Mouse (Mus musculus) forebrain, embryonic 14.5 days (tissue): Measurements from ENCODE around the gene Pjvk. TPM values are rescaled to one million over a fixed set of nuclear protein-coding genes. Genes with fewer than 3 reads are reported as not detected.
"Not testable (repeated sequence)": the region's sequence is repeated elsewhere in the genome, so short reads cannot be mapped to it uniquely, and the experiment has no call there.

ENCODE experiments used
- ATAC-seq: fragments of 200-750 bp; cut with Nextera tagmentation; 2 replicates; pipeline ENCODE4 v1.8.0; 2017; ENCODE audit warnings: mild to moderate bottlenecking, moderate library complexity
- DNase-seq: peaks from one replicate; pipeline ENCODE4 v3.0.0-alpha.2; 2015; ENCODE audit warnings: low spot score
- H3K27ac ChIP-seq: fragments of 300-500 bp; sonication (generic); 2 replicates; pipeline ENCODE4 v1.5.1; 2014; ENCODE audit warnings: low read depth, mild to moderate bottlenecking, control low read depth, low read length, moderate library complexity
- H3K27me3 ChIP-seq: fragments of 300-500 bp; sonication (generic); replicated peaks from 2 replicates; pipeline ENCODE4 v1.6.1; 2014; ENCODE audit warnings: low read length, control low read depth, mixed read lengths; ENCODE audit not compliant: control insufficient read depth, insufficient read depth
- H3K36me3 ChIP-seq: fragments of 300-500 bp; sonication (generic); 2 replicates; pipeline ENCODE4 v1.6.1; 2014; ENCODE audit warnings: low read length, control low read depth; ENCODE audit not compliant: control insufficient read depth, insufficient read depth
- H3K4me1 ChIP-seq: fragments of 300-500 bp; sonication (generic); 2 replicates; pipeline ENCODE4 v1.6.1; 2014; ENCODE audit warnings: antibody characterized with exemption, low read length, control low read depth; ENCODE audit not compliant: control insufficient read depth, insufficient read depth
- H3K4me2 ChIP-seq: fragments of 300-500 bp; sonication (generic); 2 replicates; pipeline ENCODE4 v1.6.1; 2014; ENCODE audit warnings: mild to moderate bottlenecking, control low read depth, low read length
- H3K4me3 ChIP-seq: fragments of 300-500 bp; sonication (generic); 2 replicates; pipeline ENCODE4 v1.5.1; 2014; ENCODE audit warnings: low read depth, low read length, control low read depth
- H3K9ac ChIP-seq: fragments of 300-500 bp; sonication (generic); 2 replicates; pipeline ENCODE4 v1.6.1; 2014; ENCODE audit warnings: mild to moderate bottlenecking, low read length, control low read depth, moderate library complexity
- H3K9me3 ChIP-seq: fragments of 300-500 bp; sonication (generic); replicated peaks from 2 replicates; pipeline ENCODE4 v1.6.1; 2016; ENCODE audit warnings: low read length, control low read depth, mixed read lengths; ENCODE audit not compliant: control insufficient read depth
- WGBS: fragments of 180-500 bp; shearing (Covaris S2); extraction: QIAGEN DNeasy Blood & Tissue Kit; methylation state at CpG from one replicate; pipeline ENCODE4 v1.1.7; 2014; 5-methylcytosine and 5-hydroxymethylcytosine counted together
- polyA plus RNA-seq: library from polyadenylated mRNA; unstranded; fragments of >200 nt; fragmentation: Nextera tagmentation; extraction: Ambion mirVana; gene quantifications from 2 replicates; pipeline ENCODE4 v1.2.1, GENCODE M21; 2014

The Pjvk gene
- polyA plus RNA-seq, 1 experiment from 2014 or later, result 0.38 TPM

DNA sequence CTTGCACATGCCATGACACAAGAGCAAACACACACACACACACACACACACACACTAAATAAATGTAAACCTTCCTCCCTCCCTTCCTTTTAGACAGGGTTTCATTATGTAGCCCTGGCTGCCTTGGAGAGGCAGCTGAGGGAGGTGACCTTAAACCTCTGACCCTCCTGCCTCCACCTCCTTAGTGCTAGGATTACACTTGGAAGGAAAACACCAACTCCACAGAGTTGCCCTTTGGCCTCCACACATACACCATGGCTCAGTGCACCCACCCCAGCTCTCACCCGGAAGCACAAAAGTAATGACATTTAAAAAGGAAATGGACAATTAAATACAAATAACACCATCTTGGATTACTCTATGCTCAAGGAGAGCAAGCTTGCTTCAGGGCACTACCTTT, 26.6 kb upstream of the Pjvk start:
- no peaks in the 10 kb centered on the region for H3K4me1 ChIP-seq
- no peak overlapping the region for H3K4me3 ChIP-seq
- no peak for ATAC-seq

DNA sequence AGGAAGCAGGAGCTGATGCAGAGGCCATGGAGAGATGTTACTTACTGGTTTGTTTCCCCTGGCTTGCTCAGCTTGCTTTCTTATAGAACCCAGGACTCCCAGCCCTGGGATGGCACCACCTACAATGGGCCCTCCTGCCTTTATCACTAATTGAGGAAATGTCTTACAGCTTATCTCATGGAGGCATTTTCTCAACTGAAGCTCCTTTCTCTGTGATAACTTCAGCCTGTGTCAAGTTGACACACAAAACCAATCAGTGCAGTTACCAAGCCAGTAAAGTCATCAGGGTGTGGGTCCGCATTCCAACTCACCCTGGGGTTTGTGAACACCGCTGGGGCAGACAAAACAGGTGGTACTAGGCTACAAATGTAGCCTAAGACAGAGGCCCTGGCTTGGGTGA, 26.0 kb upstream of the Pjvk start:
- DNase-seq, H3K9ac ChIP-seq, H3K4me1 ChIP-seq, H3K9me3 ChIP-seq, H3K4me3 ChIP-seq, H3K27ac ChIP-seq, ATAC-seq, H3K4me2 ChIP-seq, H3K27me3 ChIP-seq: not testable (repeated sequence)
- peaks cover 27% of the 10 kb centered on the region for H3K36me3 ChIP-seq
- WGBS, result 96% methylated on average over 2 of the region's 2 CpGs

More for the DNA sequence above, 26.6 kb upstream of the Pjvk start:
- Histone ChIP-seq H3K4me2 (no peak overlapping the region), H3K36me3 (peaks cover 25% of the 10 kb centered on the region), H3K9ac (no peak overlapping the region), H3K27ac (no peak overlapping the region), H3K9me3 (no peaks in the 10 kb centered on the region), H3K27me3 (no peaks in the 10 kb centered on the region)
- DNase-seq, result no peak
- WGBS, result 93% methylated on average over 1 of the region's 1 CpGs

DNA sequence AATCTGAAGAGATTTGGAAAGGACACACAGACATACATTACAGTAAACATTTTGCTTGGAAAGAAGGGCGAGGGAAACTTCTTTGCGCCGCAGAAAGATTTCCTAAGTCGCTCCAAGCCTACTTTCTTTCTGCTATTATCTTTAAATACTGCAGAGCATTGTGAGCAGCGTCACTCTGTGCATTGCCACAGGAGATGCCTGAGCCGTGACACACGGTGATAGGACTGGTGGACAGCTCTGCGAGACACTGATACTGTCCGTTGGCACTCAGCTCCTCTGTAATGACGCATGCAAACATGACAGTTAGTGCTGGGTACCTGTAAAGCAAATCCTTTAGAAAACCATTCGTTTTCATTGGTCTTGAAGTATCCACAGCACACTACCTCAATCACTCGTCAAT, 18.0 kb upstream of the Pjvk start:
- WGBS, result 98% methylated on average over 12 of the region's 12 CpGs
- no peak overlapping the region for H3K4me2 ChIP-seq
- H3K27me3 ChIP-seq, result no peaks in the 10 kb centered on the region
- ATAC-seq, result no peak
- H3K36me3 ChIP-seq, result peaks cover 72% of the 10 kb centered on the region
- H3K27ac ChIP-seq, result no peak overlapping the region
- no peaks in the 10 kb centered on the region for H3K9me3 ChIP-seq
- no peak for DNase-seq
- no peak overlapping the region for H3K9ac ChIP-seq
- H3K4me1 ChIP-seq, result no peaks in the 10 kb centered on the region
- no peak overlapping the region for H3K4me3 ChIP-seq

GRCm38 (mm10) chr2:76631600-76631999, 16.7 kb upstream of the Pjvk start:
- 63% methylated on average over 4 of the region's 4 CpGs for WGBS
- no peak for DNase-seq
- no peak for ATAC-seq
- Histone ChIP-seq H3K4me3 (no peak overlapping the region), H3K27ac (no peak overlapping the region), H3K27me3 (no peaks in the 10 kb centered on the region), H3K4me1 (no peaks in the 10 kb centered on the region), H3K36me3 (peaks cover 76% of the 10 kb centered on the region), H3K9me3 (no peaks in the 10 kb centered on the region), H3K4me2 (no peak overlapping the region), H3K9ac (no peak overlapping the region)

GRCm38 (mm10) chr2:76639637-76640036, 8.6 kb upstream of the Pjvk start:
- Histone ChIP-seq H3K9me3 (no peaks in the 10 kb centered on the region), H3K27ac (no peak overlapping the region), H3K27me3 (no peaks in the 10 kb centered on the region), H3K4me1 (no peaks in the 10 kb centered on the region), H3K4me3 (no peak overlapping the region), H3K36me3 (peaks cover 74% of the 10 kb centered on the region), H3K4me2 (no peak overlapping the region), H3K9ac (no peak overlapping the region)
- no peak for ATAC-seq
- WGBS, result 95% methylated on average over 2 of the region's 2 CpGs
- DNase-seq, result no peak

- Histone ChIP-seq H3K27me3 (no peaks in the 10 kb centered on the region), H3K36me3 (peaks cover 45% of the 10 kb centered on the region)
Observed at GRCm38 (mm10) chr2:76643801-76644200, 4.5 kb upstream of the Pjvk start.

GRCm38 (mm10) chr2:76647441-76647869, 821 bp upstream of the Pjvk start:
- DNase-seq (peak; percentile 68), ATAC-seq (peak; percentile 67)
- Histone ChIP-seq H3K27ac (peak overlapping the region; percentile 90), H3K36me3 (peaks cover 12% of the 10 kb centered on the region), H3K9ac (peak overlapping the region; percentile 85), H3K9me3 (no peaks in the 10 kb centered on the region), H3K4me3 (peak overlapping the region; percentile 80), H3K4me1 (peaks cover 11% of the 10 kb centered on the region), H3K27me3 (no peaks in the 10 kb centered on the region), H3K4me2 (peak overlapping the region; percentile 50)
- under 1% methylated on average over 31 of the region's 32 CpGs for WGBS

More at GRCm38 (mm10) chr2:76643801-76644200, 4.5 kb upstream of the Pjvk start:
- Histone ChIP-seq H3K27ac (no peak overlapping the region), H3K4me1 (peaks cover 10% of the 10 kb centered on the region), H3K4me2 (no peak overlapping the region), H3K4me3 (no peak overlapping the region), H3K9me3 (no peaks in the 10 kb centered on the region), H3K9ac (no peak overlapping the region)
- no peak for ATAC-seq
- no peak for DNase-seq

DNA sequence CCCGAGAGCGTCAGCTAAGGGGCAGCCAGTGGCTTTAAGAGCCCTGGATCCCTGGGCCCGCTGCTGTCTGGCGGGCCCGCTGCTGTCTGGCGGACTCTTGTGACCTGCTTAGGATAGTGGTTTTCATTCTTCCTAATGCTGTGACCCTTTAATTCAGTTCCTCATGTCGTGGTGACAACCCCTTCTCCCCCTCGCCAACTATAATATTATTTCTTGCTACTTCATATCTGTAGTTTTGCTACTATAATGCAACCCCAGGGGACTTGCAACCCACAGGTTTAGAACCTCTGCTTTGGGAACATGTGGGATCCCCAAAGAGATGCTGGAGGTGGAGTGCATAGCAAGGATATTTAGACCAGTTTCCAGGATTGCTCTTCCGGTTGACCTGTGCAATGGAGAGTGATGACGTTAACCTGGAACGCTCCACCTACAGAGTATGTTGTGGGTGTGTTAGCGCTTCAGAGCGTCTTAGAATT, 428 bp downstream of the Pjvk start:
- peaks cover 11% of the 10 kb centered on the region for H3K4me1 ChIP-seq
- no peaks in the 10 kb centered on the region for H3K9me3 ChIP-seq
- 0 out of 2 replicates have a peak, but pooled peaks cover 5% of the 10 kb centered on the region for H3K36me3 ChIP-seq
- H3K27ac ChIP-seq, result peak overlapping the region; percentile 90
- H3K4me3 ChIP-seq, result peak overlapping the region; percentile 80
- WGBS, result 33% methylated on average over 13 of the region's 13 CpGs
- peak overlapping the region; percentile 58 for H3K9ac ChIP-seq
- H3K4me2 ChIP-seq, result peak overlapping the region; percentile 50
- DNase-seq (peak; percentile 28), ATAC-seq (peak; percentile 31)
- no peaks in the 10 kb centered on the region for H3K27me3 ChIP-seq

DNA sequence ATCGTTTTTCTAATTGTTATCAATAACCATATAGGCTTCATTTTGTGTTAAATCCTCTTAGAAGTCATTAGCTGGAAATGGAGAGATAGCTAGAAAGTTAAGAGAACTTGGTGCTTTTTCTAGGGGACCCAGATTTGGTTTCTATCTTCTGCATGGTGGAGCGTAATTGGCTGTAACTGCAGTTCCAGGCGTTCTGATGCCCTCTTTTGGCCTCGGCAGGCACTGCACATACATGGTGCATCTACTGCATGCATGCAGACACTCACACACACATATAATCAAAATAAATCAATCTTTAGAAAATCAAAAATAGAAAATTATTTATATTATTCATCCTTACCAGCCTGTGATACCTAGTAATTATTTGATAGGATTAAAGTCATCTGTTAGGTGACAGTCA, 4.8 kb downstream of the Pjvk start:
- no peak overlapping the region for H3K9ac ChIP-seq
- H3K9me3 ChIP-seq, result no peaks in the 10 kb centered on the region
- WGBS, result 96% methylated on average over 4 of the region's 4 CpGs
- H3K4me2 ChIP-seq, result no peak overlapping the region
- H3K27me3 ChIP-seq, result no peaks in the 10 kb centered on the region
- DNase-seq (no peak), ATAC-seq (no peak)
- H3K4me1 ChIP-seq, result peaks cover 4% of the 10 kb centered on the region; the same call in 1 of the 2 replicates
- no peak overlapping the region for H3K4me3 ChIP-seq
- H3K36me3 ChIP-seq, result no peaks in the 10 kb centered on the region
- no peak overlapping the region for H3K27ac ChIP-seq
